Mouse (Mus musculus): Measurements from ENCODE around the gene Map2. TPM values are rescaled to one million over a fixed set of nuclear protein-coding genes. Genes with fewer than 3 reads are reported as not detected.

Gene Map2
- polyA plus RNA-seq, 1 experiment from 2014 or later = 9.8 TPM

- no peak overlapping the region for H3K9ac ChIP-seq
- no peaks in the 10 kb centered on the region for H3K9me3 ChIP-seq (replicated peaks)
- no peak for ATAC-seq (replicated peaks; ENCODE audit: low FRiP score)
- H3K4me1 ChIP-seq = no peaks in the 10 kb centered on the region
- H3K27me3 ChIP-seq = no peaks in the 10 kb centered on the region
- no peak overlapping the region for H3K27ac ChIP-seq
- H3K4me2 ChIP-seq = no peak overlapping the region
- H3K36me3 ChIP-seq = no peaks in the 10 kb centered on the region
- no peak overlapping the region for H3K4me3 ChIP-seq (replicated peaks)
- 40% methylated on average over 4 of the region's 4 CpGs for WGBS
Observed at GRCm38 (mm10) chr1:66365600-66365999, 190.5 kb downstream of the Map2 start.

GRCm38 (mm10) chr1:66369486-66369885 lies 194.4 kb downstream of the Map2 start:
- Histone ChIP-seq H3K4me2 (no peak overlapping the region), H3K36me3 (no peaks in the 10 kb centered on the region), H3K4me3 (replicated peaks) (no peak overlapping the region), H3K27ac (no peak overlapping the region), H3K4me1 (no peaks in the 10 kb centered on the region), H3K9me3 (replicated peaks) (no peaks in the 10 kb centered on the region), H3K27me3 (no peaks in the 10 kb centered on the region), H3K9ac (no peak overlapping the region)
- WGBS = 86% methylated on average over 7 of the region's 7 CpGs
- no peak for ATAC-seq (replicated peaks; ENCODE audit: low FRiP score)

- 74% methylated on average over 2 of the region's 2 CpGs for WGBS
- ATAC-seq (replicated peaks; ENCODE audit: low FRiP score) = no peak
Observed at GRCm38 (mm10) chr1:66371371-66371770, 196.3 kb downstream of the Map2 start.

GRCm38 (mm10) chr1:66386321-66386720 lies 211.2 kb downstream of the Map2 start:
- H3K4me3 ChIP-seq (replicated peaks) = no peak overlapping the region
- no peak overlapping the region for H3K27ac ChIP-seq
- no peak overlapping the region for H3K9ac ChIP-seq
- no peak for ATAC-seq (replicated peaks; ENCODE audit: low FRiP score)
- WGBS = 90% methylated on average over 4 of the region's 4 CpGs
- no peaks in the 10 kb centered on the region for H3K27me3 ChIP-seq
- H3K9me3 ChIP-seq (replicated peaks) = no peaks in the 10 kb centered on the region
- no peaks in the 10 kb centered on the region for H3K4me1 ChIP-seq
- H3K4me2 ChIP-seq = no peak overlapping the region
- H3K36me3 ChIP-seq = no peaks in the 10 kb centered on the region

More at GRCm38 (mm10) chr1:66371371-66371770, 196.3 kb downstream of the Map2 start:
- no peak overlapping the region for H3K4me2 ChIP-seq
- no peaks in the 10 kb centered on the region for H3K36me3 ChIP-seq
- no peaks in the 10 kb centered on the region for H3K4me1 ChIP-seq
- H3K9me3 ChIP-seq (replicated peaks) = no peaks in the 10 kb centered on the region
- no peaks in the 10 kb centered on the region for H3K27me3 ChIP-seq
- H3K9ac ChIP-seq = no peak overlapping the region
- no peak overlapping the region for H3K27ac ChIP-seq
- no peak overlapping the region for H3K4me3 ChIP-seq (replicated peaks)

GRCm38 (mm10) chr1:66386751-66387452 lies 211.8 kb downstream of the Map2 start:
- no peaks in the 10 kb centered on the region for H3K9me3 ChIP-seq (replicated peaks)
- WGBS = 70% methylated on average over 10 of the region's 10 CpGs

GRCm38 (mm10) chr1:66388561-66388960 lies 213.5 kb downstream of the Map2 start:
- Histone ChIP-seq H3K27ac (no peak overlapping the region), H3K4me1 (no peaks in the 10 kb centered on the region), H3K4me3 (replicated peaks) (no peak overlapping the region), H3K4me2 (no peak overlapping the region), H3K36me3 (no peaks in the 10 kb centered on the region), H3K9me3 (replicated peaks) (no peaks in the 10 kb centered on the region), H3K9ac (no peak overlapping the region), H3K27me3 (no peaks in the 10 kb centered on the region)
- 56% methylated on average over 8 of the region's 8 CpGs for WGBS
- ATAC-seq (replicated peaks; ENCODE audit: low FRiP score) = no peak

More at GRCm38 (mm10) chr1:66386751-66387452, 211.8 kb downstream of the Map2 start:
- no peak overlapping the region for H3K4me3 ChIP-seq (replicated peaks)
- H3K9ac ChIP-seq = no peak overlapping the region
- 0 out of 2 replicates have a peak, but pooled peaks have one; percentile 18 for ATAC-seq (replicated peaks; ENCODE audit: low FRiP score)
- no peaks in the 10 kb centered on the region for H3K27me3 ChIP-seq
- H3K4me1 ChIP-seq = no peaks in the 10 kb centered on the region
- H3K4me2 ChIP-seq = no peak overlapping the region
- H3K36me3 ChIP-seq = no peaks in the 10 kb centered on the region
- no peak overlapping the region for H3K27ac ChIP-seq

GRCm38 (mm10) chr1:66394944-66395637 lies 220.0 kb downstream of the Map2 start:
- no peak overlapping the region for H3K9ac ChIP-seq
- no peaks in the 10 kb centered on the region for H3K9me3 ChIP-seq (replicated peaks)
- H3K4me1 ChIP-seq = no peaks in the 10 kb centered on the region
- no peaks in the 10 kb centered on the region for H3K36me3 ChIP-seq
- H3K27ac ChIP-seq = no peak overlapping the region
- no peak overlapping the region for H3K4me3 ChIP-seq (replicated peaks)
- 21% methylated on average over 8 of the region's 8 CpGs for WGBS
- ATAC-seq (replicated peaks; ENCODE audit: low FRiP score) = no peak
- H3K4me2 ChIP-seq = 0 out of 2 replicates have a peak overlapping the region, but pooled peaks have one; percentile 3
- no peaks in the 10 kb centered on the region for H3K27me3 ChIP-seq

- Histone ChIP-seq H3K9ac (no peak overlapping the region), H3K4me2 (no peak overlapping the region), H3K36me3 (no peaks in the 10 kb centered on the region), H3K27me3 (no peaks in the 10 kb centered on the region), H3K9me3 (replicated peaks) (no peaks in the 10 kb centered on the region), H3K4me1 (no peaks in the 10 kb centered on the region), H3K4me3 (replicated peaks) (no peak overlapping the region), H3K27ac (no peak overlapping the region)
- ATAC-seq (replicated peaks; ENCODE audit: low FRiP score) = no peak
- 79% methylated on average over 2 of the region's 2 CpGs for whole genome bisulfite sequencing
Observed at GRCm38 (mm10) chr1:66395826-66396225, 220.8 kb downstream of the Map2 start.

- Histone ChIP-seq H3K4me1 (no peaks in the 10 kb centered on the region), H3K4me3 (replicated peaks) (no peak overlapping the region), H3K36me3 (no peaks in the 10 kb centered on the region), H3K27ac (no peak overlapping the region), H3K27me3 (no peaks in the 10 kb centered on the region), H3K9me3 (replicated peaks) (no peaks in the 10 kb centered on the region), H3K4me2 (no peak overlapping the region), H3K9ac (no peak overlapping the region)
- WGBS = 83% methylated on average over 9 of the region's 9 CpGs
- no peak for ATAC-seq (replicated peaks; ENCODE audit: low FRiP score)
Observed at GRCm38 (mm10) chr1:66401902-66402301, 226.8 kb downstream of the Map2 start.

- WGBS = 63% methylated on average over 13 of the region's 13 CpGs
- no peak for ATAC-seq (replicated peaks; ENCODE audit: low FRiP score)
- Histone ChIP-seq H3K27me3 (no peaks in the 10 kb centered on the region), H3K4me1 (no peaks in the 10 kb centered on the region), H3K9ac (no peak overlapping the region), H3K4me2 (no peak overlapping the region), H3K4me3 (replicated peaks) (no peak overlapping the region), H3K9me3 (replicated peaks) (no peaks in the 10 kb centered on the region), H3K27ac (no peak overlapping the region), H3K36me3 (no peaks in the 10 kb centered on the region)
Observed at GRCm38 (mm10) chr1:66407270-66407967, 232.3 kb downstream of the Map2 start.

GRCm38 (mm10) chr1:66418360-66418759 lies 243.3 kb downstream of the Map2 start:
- Histone ChIP-seq H3K4me3 (replicated peaks) (no peak overlapping the region), H3K4me2 (no peak overlapping the region), H3K27ac (no peak overlapping the region), H3K9me3 (replicated peaks) (no peaks in the 10 kb centered on the region), H3K36me3 (no peaks in the 10 kb centered on the region), H3K4me1 (no peaks in the 10 kb centered on the region), H3K9ac (no peak overlapping the region), H3K27me3 (no peaks in the 10 kb centered on the region)
- no peak for ATAC-seq (replicated peaks; ENCODE audit: low FRiP score)

- Histone ChIP-seq H3K9me3 (replicated peaks) (no peaks in the 10 kb centered on the region), H3K9ac (no peak overlapping the region), H3K4me1 (no peaks in the 10 kb centered on the region), H3K36me3 (no peaks in the 10 kb centered on the region), H3K27me3 (no peaks in the 10 kb centered on the region), H3K4me2 (no peak overlapping the region), H3K4me3 (replicated peaks) (no peak overlapping the region), H3K27ac (no peak overlapping the region)
- no peak for ATAC-seq (replicated peaks; ENCODE audit: low FRiP score)
- WGBS = 89% methylated on average over 5 of the region's 5 CpGs
Observed at GRCm38 (mm10) chr1:66426073-66426472, 251.0 kb downstream of the Map2 start.
